Mouse (Mus musculus): Measurements from ENCODE around the gene 4930469K13Rik. TPM values are rescaled to one million over a fixed set of nuclear protein-coding genes. Genes with fewer than 3 reads are reported as not detected.

The 4930469K13Rik gene
- total and polyA plus RNA-seq, 3 experiments, result 0.23 to 0.29 TPM; not detected in 1

- no peak for TF ChIP-seq ZNF384 (IDR thresholded peaks at IDR 0.05; ENCODE audit: low read depth, low read length)
- TF ChIP-seq ZMIZ1 (IDR thresholded peaks at IDR 0.05; ENCODE audit: low read depth, low read length), result peak; percentile 97
- peak; percentile 83 for TF ChIP-seq TCF12 (IDR thresholded peaks at IDR 0.05; ENCODE audit: low read depth, low read length)
- no peak for TF ChIP-seq GABPA (IDR thresholded peaks at IDR 0.05; ENCODE audit: low read depth, low read length)
- no peak for TF ChIP-seq BHLHE40 (IDR thresholded peaks at IDR 0.05; ENCODE audit: borderline replicate concordance, low read depth, low read length)
- peak; percentile 96 for TF ChIP-seq TBP (IDR thresholded peaks at IDR 0.05; ENCODE audit: low read depth, low read length)
- peak; percentile 88; the same call in 1 of the 2 replicates for TF ChIP-seq MAZ (IDR thresholded peaks at IDR 0.05; ENCODE audit: low read depth, low read length)
- peak; percentile 86; the same call in 1 of the 2 replicates for TF ChIP-seq POLR2AphosphoS2 (IDR thresholded peaks at IDR 0.05; ENCODE audit: low read length)
These were observed 159.6 kb downstream of the 4930469K13Rik start (continued) for GRCm38 (mm10) chr11:33938561-33939274.

GRCm38 (mm10) chr11:33937641-33938040 lies 160.7 kb downstream of the 4930469K13Rik start:
- Histone ChIP-seq H3K79me2 (ENCODE audit: control insufficient read depth, insufficient read depth, low read length, poor library complexity) (no peaks in the 10 kb centered on the region; the same call in 1 of the 2 replicates), H3K27me3 (ENCODE audit: control insufficient read depth in 1 of 2, insufficient read depth in 2 of 2, low read length in 2 of 2) (no peaks in the 10 kb centered on the region), H3K27ac (ENCODE audit: control insufficient read depth, low read depth, low read length) (peak overlapping the region; percentile 91), H3K4me1 (ENCODE audit: control insufficient read depth in 1 of 2, insufficient read depth in 2 of 2, low read length in 2 of 2) (peaks cover 21 to 59% of the 10 kb centered on the region in 2 experiments), H3K4me3 (ENCODE audit: control insufficient read depth in 1 of 2, insufficient read depth in 1 of 2, low read depth in 2 of 2, low read length in 2 of 2) (no peak overlapping the region; a peak in 1 of 4 replicates), H3K36me3 (ENCODE audit: control insufficient read depth in 1 of 2, insufficient read depth in 2 of 2, low read length in 2 of 2) (peaks cover 0 to 47% of the 10 kb centered on the region in 2 experiments; a peak in 2 of 4 replicates), H3K9me3 (replicated peaks; ENCODE audit: insufficient read depth, low read length) (no peaks in the 10 kb centered on the region), H3K9ac (ENCODE audit: control insufficient read depth, low read depth, low read length, poor library complexity, severe bottlenecking) (peak overlapping the region; percentile 70)
- peak; percentile 56 for DNase-seq (ENCODE audit: low read depth, low spot score)
- TF ChIP-seq RCOR1 (IDR thresholded peaks at IDR 0.05; ENCODE audit: low read depth, low read length) (0 out of 2 replicates have a peak, but pooled peaks have one; percentile 11), TBP (IDR thresholded peaks at IDR 0.05; ENCODE audit: low read depth, low read length) (no peak), BHLHE40 (IDR thresholded peaks at IDR 0.05; ENCODE audit: borderline replicate concordance, low read depth, low read length) (0 out of 2 replicates have a peak, but pooled peaks have one; percentile 14), TCF12 (IDR thresholded peaks at IDR 0.05; ENCODE audit: low read depth, low read length) (no peak), GATA1 (IDR thresholded peaks at IDR 0.05; ENCODE audit: low read depth, low read length) (no peak), MXI1 (IDR thresholded peaks at IDR 0.05; ENCODE audit: low read depth, low read length) (0 out of 2 replicates have a peak, but pooled peaks have one; percentile 28), SIN3A (IDR thresholded peaks at IDR 0.05; ENCODE audit: low read length) (peak; percentile 25; the same call in 1 of the 2 replicates), CTCF (IDR thresholded peaks at IDR 0.05 in 2 of 3, conservative IDR thresholded peaks at IDR 0.05 in 1 of 3; ENCODE audit: control insufficient read depth in 1 of 3, insufficient read depth in 1 of 3, low read depth in 2 of 3, low read length in 3 of 3, poor library complexity in 1 of 3, severe bottlenecking in 1 of 3) (no peak), ZKSCAN1 (IDR thresholded peaks at IDR 0.05; ENCODE audit: low read depth, low read length) (no peak), USF1 (IDR thresholded peaks at IDR 0.05; ENCODE audit: low read depth, low read length) (no peak), CHD2 (IDR thresholded peaks at IDR 0.05; ENCODE audit: low read length) (no peak)

- Histone ChIP-seq H3K4me3 (ENCODE audit: control insufficient read depth in 1 of 2, insufficient read depth in 1 of 2, low read depth in 2 of 2, low read length in 2 of 2) (no peak overlapping the region), H3K9me3 (replicated peaks; ENCODE audit: insufficient read depth, low read length) (no peaks in the 10 kb centered on the region)
- peak; percentile 80 for DNase-seq (ENCODE audit: low read depth, low spot score)
- TF ChIP-seq SMC3 (IDR thresholded peaks at IDR 0.05; ENCODE audit: low read depth, low read length), result peak; percentile 82
- no peak for TF ChIP-seq MXI1 (IDR thresholded peaks at IDR 0.05; ENCODE audit: low read depth, low read length)
- TF ChIP-seq GATA1 (IDR thresholded peaks at IDR 0.05; ENCODE audit: low read depth, low read length), result 0 out of 2 replicates have a peak, but pooled peaks have one; percentile 9
- TF ChIP-seq CTCF (IDR thresholded peaks at IDR 0.05 in 2 of 3, conservative IDR thresholded peaks at IDR 0.05 in 1 of 3; ENCODE audit: control insufficient read depth in 1 of 3, insufficient read depth in 1 of 3, low read depth in 2 of 3, low read length in 3 of 3, poor library complexity in 1 of 3, severe bottlenecking in 1 of 3), result peak; percentile 92 to 99 (median 94)
- no peak for TF ChIP-seq MAX (IDR thresholded peaks at IDR 0.05; ENCODE audit: low read length)
- no peak for TF ChIP-seq USF2 (IDR thresholded peaks at IDR 0.05; ENCODE audit: borderline replicate concordance in 1 of 2, insufficient read depth in 1 of 2, low read depth in 1 of 2, low read length in 2 of 2)
- TF ChIP-seq JUND (IDR thresholded peaks at IDR 0.05; ENCODE audit: low read depth, low read length), result no peak
- peak; percentile 79 for TF ChIP-seq RAD21 (IDR thresholded peaks at IDR 0.05; ENCODE audit: low read depth, low read length)
- TF ChIP-seq NELFE (IDR thresholded peaks at IDR 0.05; ENCODE audit: low read depth, low read length), result no peak
- TF ChIP-seq TBP (IDR thresholded peaks at IDR 0.05; ENCODE audit: low read depth, low read length), result no peak
- TF ChIP-seq RCOR1 (IDR thresholded peaks at IDR 0.05; ENCODE audit: low read depth, low read length), result no peak
- no peak for TF ChIP-seq MYB (IDR thresholded peaks at IDR 0.05; ENCODE audit: low read depth, low read length)
- no peak for TF ChIP-seq ELF1 (IDR thresholded peaks at IDR 0.05; ENCODE audit: low read depth, low read length)
- TF ChIP-seq MAZ (IDR thresholded peaks at IDR 0.05; ENCODE audit: low read depth, low read length), result 0 out of 2 replicates have a peak, but pooled peaks have one; percentile 40
- no peak for TF ChIP-seq POLR2A (IDR thresholded peaks at IDR 0.05; ENCODE audit: control insufficient read depth in 1 of 2, insufficient read depth in 1 of 2, low read depth in 1 of 2, low read length in 2 of 2, poor library complexity in 1 of 2)
- no peak for TF ChIP-seq TCF12 (IDR thresholded peaks at IDR 0.05; ENCODE audit: low read depth, low read length)
- TF ChIP-seq MAFK (IDR thresholded peaks at IDR 0.05; ENCODE audit: borderline replicate concordance, low read depth, low read length), result no peak
These were observed 164.1 kb downstream of the 4930469K13Rik start for GRCm38 (mm10) chr11:33934286-33934685.

More at GRCm38 (mm10) chr11:33934286-33934685, 164.1 kb downstream of the 4930469K13Rik start:
- Histone ChIP-seq H3K4me1 (ENCODE audit: control insufficient read depth in 1 of 2, insufficient read depth in 2 of 2, low read length in 2 of 2) (peaks cover 22 to 48% of the 10 kb centered on the region in 2 experiments), H3K79me2 (ENCODE audit: control insufficient read depth, insufficient read depth, low read length, poor library complexity) (no peaks in the 10 kb centered on the region; the same call in 1 of the 2 replicates), H3K36me3 (ENCODE audit: control insufficient read depth in 1 of 2, insufficient read depth in 2 of 2, low read length in 2 of 2) (peaks cover 0 to 39% of the 10 kb centered on the region in 2 experiments; a peak in 2 of 4 replicates), H3K27ac (ENCODE audit: control insufficient read depth, low read depth, low read length) (no peak overlapping the region), H3K9ac (ENCODE audit: control insufficient read depth, low read depth, low read length, poor library complexity, severe bottlenecking) (peak overlapping the region; percentile 26; the same call in 1 of the 2 replicates), H3K27me3 (ENCODE audit: control insufficient read depth in 1 of 2, insufficient read depth in 2 of 2, low read length in 2 of 2) (no peaks in the 10 kb centered on the region)

All from MEL (cell line).